Mouse (Mus musculus) heart, adult 18-20 months (tissue): ENCODE results near the gene Ptprcap. TPM values are rescaled to one million over a fixed set of nuclear protein-coding genes. Genes with fewer than 3 reads are reported as not detected.
"Not testable (repeated sequence)": the region's sequence is repeated elsewhere in the genome, so short reads cannot be mapped to it uniquely, and the experiment has no call there.

Experiments
- DNase-seq, 2 experiments: peaks; one replicate each; pipeline ENCODE4 v3.0.0; 2021 to 2022; ENCODE audit warnings: mixed read lengths in 1 of 2
- long read RNA-seq, 2 experiments: library from polyadenylated mRNA; stranded (forward); transcript quantifications; one replicate each; pipeline ENCODE4 v2.0.0; 2021
- total RNA-seq, 2 experiments: library from RNA; stranded (reverse); gene quantifications; 2 replicates each; pipeline ENCODE4 v1.2.3; 2021

Ptprcap gene
- 1 to 10 TPM in 1 of 2 experiments, under 1 TPM in 1; 0.69 to 8.4 TPM for total RNA-seq
- long read RNA-seq, experiment 1, partial matches to known transcripts = 0 of 2 reads
- long read RNA-seq, experiment 1, other reads (novel, unspliced or antisense) = 1 of 2 reads
- long read RNA-seq, experiment 2, partial matches to known transcripts = 2 of 6 reads
- long read RNA-seq, experiment 2, other reads (novel, unspliced or antisense) = 1 of 6 reads

- peak; percentile 47 to 60 for DNase-seq
These were observed at the start of gene Ptprcap for GRCm38 (mm10) chr19:4153232-4153654. Gene Ptprcap, plus strand, starts transcription at chr19:4153604.

- no peak for DNase-seq
These were observed 49.6 kb upstream of the Ptprcap start for GRCm38 (mm10) chr19:4103792-4104191.

GRCm38 (mm10) chr19:4104675-4105194 lies 48.7 kb upstream of the Ptprcap start:
- no peak for DNase-seq

- DNase-seq = no peak
These were observed 46.8 kb upstream of the Ptprcap start for GRCm38 (mm10) chr19:4106654-4107053.

GRCm38 (mm10) chr19:4108535-4108934 lies 44.9 kb upstream of the Ptprcap start:
- DNase-seq = no peak

- DNase-seq = no peak
These were observed 41.1 kb upstream of the Ptprcap start for GRCm38 (mm10) chr19:4112063-4112960.

GRCm38 (mm10) chr19:4113186-4113805 lies 40.1 kb upstream of the Ptprcap start:
- DNase-seq = peak; percentile 88

GRCm38 (mm10) chr19:4113806-4114230 lies 39.6 kb upstream of the Ptprcap start:
- peak; percentile 44 to 63 for DNase-seq

- no peak for DNase-seq
These were observed 38.9 kb upstream of the Ptprcap start for GRCm38 (mm10) chr19:4114551-4114950.

GRCm38 (mm10) chr19:4115144-4115543 lies 38.3 kb upstream of the Ptprcap start:
- no peak for DNase-seq

GRCm38 (mm10) chr19:4115816-4116215 lies 37.6 kb upstream of the Ptprcap start:
- no peak for DNase-seq

- no peak for DNase-seq
These were observed 36.4 kb upstream of the Ptprcap start for GRCm38 (mm10) chr19:4117006-4117405.

- DNase-seq = no peak
These were observed 35.1 kb upstream of the Ptprcap start for GRCm38 (mm10) chr19:4118350-4118749.

GRCm38 (mm10) chr19:4119716-4120487 lies 33.5 kb upstream of the Ptprcap start:
- no peak for DNase-seq

GRCm38 (mm10) chr19:4120496-4120895 lies 32.9 kb upstream of the Ptprcap start:
- no peak for DNase-seq

- peak; percentile 99 to 100 for DNase-seq
These were observed 32.2 kb upstream of the Ptprcap start for GRCm38 (mm10) chr19:4121097-4121805.

- DNase-seq = not testable (repeated sequence)
These were observed 31.5 kb upstream of the Ptprcap start for GRCm38 (mm10) chr19:4121896-4122295.

GRCm38 (mm10) chr19:4122411-4123370 lies 30.7 kb upstream of the Ptprcap start:
- no peak for DNase-seq

GRCm38 (mm10) chr19:4124432-4124831 lies 29.0 kb upstream of the Ptprcap start:
- no peak for DNase-seq

- DNase-seq = peak in 1 of 2 experiments; percentile 44
These were observed 28.1 kb upstream of the Ptprcap start for GRCm38 (mm10) chr19:4125268-4125667.
